Mouse (Mus musculus) frontal cortex, postnatal 25 days (tissue): ENCODE results near the gene Hbq1b.

Experiments
- DNase-seq, 2 experiments: peaks; one replicate each; pipeline ENCODE4 v3.0.0; 2022; ENCODE audit warnings: low spot score in 2 of 2

Hbq1b gene

GRCm38 (mm10) chr11:32286695-32287492 is at the start of gene Hbq1b:
TSS of gene Hbq1b (plus strand) at chr11:32286965.
- peak; percentile 74 to 77 for DNase-seq

- no peak for DNase-seq
Observed at GRCm38 (mm10) chr11:32237411-32237795, 49.4 kb upstream of the Hbq1b start.

GRCm38 (mm10) chr11:32238093-32238860 is 48.5 kb upstream of the Hbq1b start:
- DNase-seq: peak; percentile 75 to 76

- DNase-seq: no peak
Observed at GRCm38 (mm10) chr11:32241391-32241790, 45.4 kb upstream of the Hbq1b start.

GRCm38 (mm10) chr11:32242209-32242608 is 44.6 kb upstream of the Hbq1b start:
- no peak for DNase-seq

GRCm38 (mm10) chr11:32243205-32243955 is 43.4 kb upstream of the Hbq1b start:
- no peak for DNase-seq

- DNase-seq: no peak
Observed at GRCm38 (mm10) chr11:32244064-32244463, 42.7 kb upstream of the Hbq1b start.

- no peak for DNase-seq
Observed at GRCm38 (mm10) chr11:32244617-32245016, 42.1 kb upstream of the Hbq1b start.

- no peak for DNase-seq
Observed at GRCm38 (mm10) chr11:32245614-32246013, 41.2 kb upstream of the Hbq1b start.

GRCm38 (mm10) chr11:32247068-32247467 is 39.7 kb upstream of the Hbq1b start:
- no peak for DNase-seq

GRCm38 (mm10) chr11:32248350-32248749 is 38.4 kb upstream of the Hbq1b start:
- DNase-seq: no peak

- DNase-seq: no peak
Observed at GRCm38 (mm10) chr11:32250880-32251763, 35.6 kb upstream of the Hbq1b start.

GRCm38 (mm10) chr11:32253121-32253520 is 33.6 kb upstream of the Hbq1b start:
- DNase-seq: no peak

- DNase-seq: no peak
Observed at GRCm38 (mm10) chr11:32256146-32256545, 30.6 kb upstream of the Hbq1b start.

- no peak for DNase-seq
Observed at GRCm38 (mm10) chr11:32256566-32256965, 30.2 kb upstream of the Hbq1b start.

GRCm38 (mm10) chr11:32262674-32263415 is 23.9 kb upstream of the Hbq1b start:
- no peak for DNase-seq

GRCm38 (mm10) chr11:32265117-32265738 is 21.5 kb upstream of the Hbq1b start:
- DNase-seq: no peak

GRCm38 (mm10) chr11:32266194-32266593 is 20.6 kb upstream of the Hbq1b start:
- no peak for DNase-seq

- DNase-seq: no peak
Observed at GRCm38 (mm10) chr11:32266776-32267175, 20.0 kb upstream of the Hbq1b start.
